Mouse (Mus musculus): ENCODE data around the gene Fxyd1. TPM values are rescaled to one million over a fixed set of nuclear protein-coding genes. Genes with fewer than 3 reads are reported as not detected.

The Fxyd1 gene
- polyA plus RNA-seq, 1 experiment from 2014 or later: 86.7 TPM

DNA sequence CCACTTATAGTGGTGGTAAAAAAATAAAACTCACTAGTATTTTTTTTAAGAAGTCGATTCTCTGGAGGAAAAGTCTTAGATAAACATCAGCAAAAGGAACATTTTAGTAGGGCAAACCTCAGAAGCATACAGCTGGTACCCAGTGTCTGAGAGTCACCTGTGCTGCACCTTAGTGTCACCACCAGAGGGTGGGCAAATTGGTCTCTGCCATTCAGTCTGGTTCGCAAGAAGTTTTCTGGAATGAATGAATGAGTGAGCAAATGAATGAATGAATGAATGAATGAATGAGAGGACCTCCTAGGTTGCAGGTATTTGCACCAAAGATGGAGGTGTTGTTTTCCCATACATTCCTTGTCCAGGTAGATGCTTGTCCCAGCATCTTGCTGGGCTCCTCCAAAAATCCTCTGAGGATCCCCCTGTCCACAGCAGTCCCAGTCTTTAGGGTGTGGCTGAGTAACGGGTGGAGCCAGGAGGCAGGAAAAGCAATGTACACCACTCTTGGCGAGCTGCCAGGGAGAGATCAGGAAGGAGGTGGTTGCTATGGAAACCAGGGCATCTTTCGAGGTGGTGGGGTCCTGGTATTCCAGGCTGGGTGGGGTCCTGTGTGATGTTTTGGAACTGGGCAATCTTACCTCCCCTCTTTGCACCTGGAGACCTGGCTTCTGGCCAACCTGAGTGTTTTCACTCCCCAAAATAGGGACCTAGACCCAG, 7.7 kb downstream of the Fxyd1 start:
- no peak overlapping the region for H3K9ac ChIP-seq (replicated peaks; ENCODE audit: low read depth, low read length)
- WGBS: 11% methylated on average over 5 of the region's 5 CpGs
- no peak for ATAC-seq (ENCODE audit: insufficient number of reproducible peaks, insufficient read depth, low FRiP score, low read depth)
- peak overlapping the region; percentile 41 for H3K4me2 ChIP-seq (replicated peaks; ENCODE audit: low read depth, low read length)
- H3K27ac ChIP-seq (ENCODE audit: low read length): no peak overlapping the region
- peaks cover 46% of the 10 kb centered on the region for H3K4me1 ChIP-seq (ENCODE audit: control insufficient read depth, insufficient read depth, low read length)
- no peaks in the 10 kb centered on the region for H3K36me3 ChIP-seq (ENCODE audit: control insufficient read depth, insufficient read depth, low read length)
- 0 out of 2 replicates have a peak overlapping the region, but pooled peaks have one; percentile 29 for H3K4me3 ChIP-seq (ENCODE audit: low read depth, low read length)
- no peaks in the 10 kb centered on the region for H3K9me3 ChIP-seq (ENCODE audit: control insufficient read depth, low read depth, low read length)
- H3K27me3 ChIP-seq (ENCODE audit: control insufficient read depth, insufficient read depth, low read length): peaks cover 24% of the 10 kb centered on the region

DNA sequence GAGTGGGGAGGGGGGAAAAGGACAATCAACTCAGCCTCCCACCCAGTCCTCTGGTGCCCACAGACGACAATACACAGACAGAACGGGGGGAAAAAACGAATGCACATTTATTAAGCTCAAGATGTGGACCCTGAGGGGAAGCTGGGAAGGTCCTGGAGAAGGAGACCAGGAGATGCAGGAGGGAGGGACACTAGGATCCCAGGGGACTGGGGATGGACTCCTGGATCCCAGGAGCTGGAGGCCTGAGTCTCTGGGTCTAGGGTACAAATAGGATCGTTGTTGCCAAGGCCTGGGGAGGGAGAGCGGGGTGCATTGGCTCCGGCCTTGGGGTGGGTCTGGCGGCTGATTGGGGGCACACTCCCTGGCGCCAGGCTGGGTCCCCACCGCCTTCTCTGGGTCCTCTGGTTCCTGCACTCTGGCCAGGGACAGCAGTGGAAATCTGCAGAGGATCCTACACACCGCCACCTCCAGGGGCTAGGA, 14.5 kb downstream of the Fxyd1 start, which contains the start of gene Fxyd5:
Gene Fxyd5, minus strand, starts transcription at position 51 of the 480 bp plus-strand sequence.
- Histone ChIP-seq H3K27ac (ENCODE audit: low read length) (no peak within 1 kb of the TSS), H3K9ac (replicated peaks; ENCODE audit: low read depth, low read length) (no peak within 1 kb of the TSS)
- 37% methylated on average over 10 of the region's 10 CpGs for WGBS

DNA sequence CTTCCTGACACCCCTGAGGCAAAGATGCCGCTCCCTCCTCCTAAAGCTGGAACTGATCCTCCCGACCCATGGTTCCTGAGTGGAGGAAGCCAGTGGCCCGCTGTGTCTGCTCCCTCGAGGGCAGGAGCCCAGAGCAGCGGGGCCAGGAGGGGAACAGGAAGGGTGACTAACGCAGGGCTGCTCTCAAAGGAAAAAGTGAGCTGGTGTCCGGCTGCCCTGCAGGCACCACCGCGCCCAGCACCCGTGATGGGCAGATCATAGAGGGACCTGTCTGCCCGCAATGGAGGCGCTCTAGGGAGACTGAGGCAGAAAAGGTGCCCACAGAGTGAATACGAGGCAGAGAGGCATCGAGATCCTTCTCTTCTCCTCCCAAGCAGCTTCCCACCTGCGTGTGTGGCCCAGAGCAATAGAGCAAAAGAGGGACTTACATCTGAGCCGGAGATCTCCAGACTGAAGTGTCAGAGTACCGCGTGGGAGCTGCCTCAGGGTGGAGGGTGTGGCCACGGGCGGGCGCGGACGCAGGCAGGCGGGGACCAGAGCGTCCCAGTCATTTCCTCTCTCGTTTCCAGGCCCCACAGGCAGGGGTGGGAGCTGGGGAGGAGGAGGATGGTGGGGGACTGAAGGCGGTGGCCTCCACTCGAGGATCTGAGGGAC, 15.2 kb downstream of the Fxyd1 start:
- Histone ChIP-seq H3K36me3 (ENCODE audit: control insufficient read depth, insufficient read depth, low read length) (no peaks in the 10 kb centered on the region), H3K27me3 (ENCODE audit: control insufficient read depth, insufficient read depth, low read length) (0 out of 2 replicates have a peak, but pooled peaks cover 12% of the 10 kb centered on the region), H3K4me3 (ENCODE audit: low read depth, low read length) (peak overlapping the region; percentile 15), H3K4me2 (replicated peaks; ENCODE audit: low read depth, low read length) (peak overlapping the region; percentile 44), H3K9me3 (ENCODE audit: control insufficient read depth, low read depth, low read length) (no peaks in the 10 kb centered on the region), H3K4me1 (ENCODE audit: control insufficient read depth, insufficient read depth, low read length) (peaks cover 7% of the 10 kb centered on the region; the same call in 1 of the 2 replicates), H3K9ac (replicated peaks; ENCODE audit: low read depth, low read length) (no peak overlapping the region), H3K27ac (ENCODE audit: low read length) (no peak overlapping the region)
- ATAC-seq (ENCODE audit: insufficient number of reproducible peaks, insufficient read depth, low FRiP score, low read depth): peak; percentile 43; the same call in 1 of the 2 replicates
- WGBS: 6% methylated on average over 27 of the region's 28 CpGs

More for the DNA sequence above, 14.5 kb downstream of the Fxyd1 start, which contains the start of gene Fxyd5:
- H3K4me2 ChIP-seq (replicated peaks; ENCODE audit: low read depth, low read length): peak within 1 kb of the TSS; percentile 44
- ATAC-seq (ENCODE audit: insufficient number of reproducible peaks, insufficient read depth, low FRiP score, low read depth): no peak
- H3K36me3 ChIP-seq (ENCODE audit: control insufficient read depth, insufficient read depth, low read length): no peaks in the 10 kb centered on the region
- 0 out of 2 replicates have a peak, but pooled peaks cover 12% of the 10 kb centered on the region for H3K27me3 ChIP-seq (ENCODE audit: control insufficient read depth, insufficient read depth, low read length)
- peak within 1 kb of the TSS; percentile 15 for H3K4me3 ChIP-seq (ENCODE audit: low read depth, low read length)
- H3K4me1 ChIP-seq (ENCODE audit: control insufficient read depth, insufficient read depth, low read length): peaks cover 7% of the 10 kb centered on the region; the same call in 1 of the 2 replicates
- no peaks in the 10 kb centered on the region for H3K9me3 ChIP-seq (ENCODE audit: control insufficient read depth, low read depth, low read length)

DNA sequence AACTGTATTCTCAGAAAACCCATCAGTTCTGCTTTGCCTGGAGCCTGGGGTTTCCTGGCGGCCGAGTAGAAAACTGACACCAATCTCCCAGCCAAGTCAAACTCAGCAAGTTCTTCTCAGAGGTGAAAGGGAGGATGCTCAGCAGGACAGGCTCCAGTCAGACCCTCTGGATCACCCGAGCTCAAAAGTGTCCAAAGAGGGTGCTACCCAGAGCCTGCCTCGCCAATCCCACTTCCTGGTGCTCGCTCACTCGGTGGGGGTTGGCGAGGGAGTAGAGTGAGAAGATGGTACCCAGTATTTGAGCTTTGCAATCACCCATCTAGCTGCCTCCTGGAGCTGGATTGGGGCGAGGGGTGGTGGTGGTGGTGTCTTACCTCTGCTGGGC, 16.0 kb downstream of the Fxyd1 start:
- no peak for ATAC-seq (ENCODE audit: insufficient number of reproducible peaks, insufficient read depth, low FRiP score, low read depth)
- peaks cover 7% of the 10 kb centered on the region; the same call in 1 of the 2 replicates for H3K4me1 ChIP-seq (ENCODE audit: control insufficient read depth, insufficient read depth, low read length)
- H3K4me3 ChIP-seq (ENCODE audit: low read depth, low read length): no peak overlapping the region
- H3K9ac ChIP-seq (replicated peaks; ENCODE audit: low read depth, low read length): no peak overlapping the region
- H3K36me3 ChIP-seq (ENCODE audit: control insufficient read depth, insufficient read depth, low read length): no peaks in the 10 kb centered on the region
- H3K27ac ChIP-seq (ENCODE audit: low read length): no peak overlapping the region
- no peaks in the 10 kb centered on the region for H3K9me3 ChIP-seq (ENCODE audit: control insufficient read depth, low read depth, low read length)
- 0 out of 2 replicates have a peak, but pooled peaks cover 12% of the 10 kb centered on the region for H3K27me3 ChIP-seq (ENCODE audit: control insufficient read depth, insufficient read depth, low read length)
- H3K4me2 ChIP-seq (replicated peaks; ENCODE audit: low read depth, low read length): no peak overlapping the region
- WGBS: 55% methylated on average over 8 of the region's 8 CpGs

DNA sequence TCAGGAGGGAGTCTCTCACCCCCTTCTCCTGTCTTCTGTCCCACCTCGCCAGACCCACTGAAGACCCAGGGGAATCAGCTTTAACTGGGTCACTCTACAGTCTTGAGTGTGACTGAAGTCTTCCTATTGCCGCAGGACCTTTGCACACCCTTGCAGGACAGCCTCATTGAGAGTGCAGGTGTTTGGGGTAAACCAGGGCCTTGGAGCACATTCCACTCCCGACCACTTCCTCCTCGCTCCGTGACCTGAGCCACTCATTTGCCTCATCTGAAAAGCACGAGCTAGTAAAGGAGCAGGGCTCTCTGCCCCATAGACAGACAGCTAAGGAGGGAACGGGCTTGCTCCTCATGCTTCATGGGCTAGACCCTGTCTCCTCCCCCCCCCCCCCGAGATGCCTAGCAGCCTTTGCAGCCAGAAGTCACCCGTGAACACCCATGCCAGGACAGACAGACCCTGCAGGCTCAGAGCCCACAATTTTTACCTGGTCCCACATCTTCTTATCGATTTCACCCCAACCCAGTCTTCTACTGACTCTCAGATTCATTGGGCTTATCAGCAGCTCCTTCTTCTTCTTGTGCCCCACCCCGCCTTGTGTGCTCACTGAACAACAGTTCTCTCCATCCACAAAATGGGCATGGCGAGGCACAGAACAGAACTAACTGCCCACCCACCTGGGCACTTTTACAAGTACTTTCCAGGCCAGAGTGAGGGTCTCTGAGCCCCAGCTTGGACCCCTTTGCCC, 16.5 kb downstream of the Fxyd1 start:
- ATAC-seq (ENCODE audit: insufficient number of reproducible peaks, insufficient read depth, low FRiP score, low read depth): no peak
- Histone ChIP-seq H3K4me2 (replicated peaks; ENCODE audit: low read depth, low read length) (no peak overlapping the region), H3K27ac (ENCODE audit: low read length) (no peak overlapping the region), H3K27me3 (ENCODE audit: control insufficient read depth, insufficient read depth, low read length) (0 out of 2 replicates have a peak, but pooled peaks cover 12% of the 10 kb centered on the region), H3K4me1 (ENCODE audit: control insufficient read depth, insufficient read depth, low read length) (peaks cover 7% of the 10 kb centered on the region; the same call in 1 of the 2 replicates), H3K4me3 (ENCODE audit: low read depth, low read length) (no peak overlapping the region), H3K9me3 (ENCODE audit: control insufficient read depth, low read depth, low read length) (no peaks in the 10 kb centered on the region), H3K9ac (replicated peaks; ENCODE audit: low read depth, low read length) (no peak overlapping the region), H3K36me3 (ENCODE audit: control insufficient read depth, insufficient read depth, low read length) (no peaks in the 10 kb centered on the region)
- WGBS: 83% methylated on average over 11 of the region's 12 CpGs

DNA sequence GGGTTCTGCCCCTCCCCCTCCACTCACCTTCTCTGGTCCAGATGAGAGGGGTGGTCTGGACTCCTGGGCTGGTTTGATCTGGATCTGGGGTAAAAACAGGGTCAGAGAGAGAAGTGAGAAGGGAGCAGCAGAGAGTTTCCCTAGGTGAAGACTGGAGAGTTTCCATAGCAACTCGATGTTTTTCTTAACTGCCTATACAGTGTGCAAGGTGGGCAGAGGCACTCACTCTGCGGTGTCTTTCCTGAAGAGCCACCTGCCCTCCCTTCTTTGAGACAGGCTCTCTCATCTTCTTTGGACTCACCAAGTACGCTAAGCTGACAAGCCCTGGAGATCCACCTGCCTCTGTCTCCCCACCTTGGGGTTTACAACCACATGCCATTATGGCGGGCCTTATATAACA, 18.0 kb downstream of the Fxyd1 start:
- ATAC-seq (ENCODE audit: insufficient number of reproducible peaks, insufficient read depth, low FRiP score, low read depth): no peak
- Histone ChIP-seq H3K27ac (ENCODE audit: low read length) (no peak overlapping the region), H3K4me2 (replicated peaks; ENCODE audit: low read depth, low read length) (no peak overlapping the region), H3K9me3 (ENCODE audit: control insufficient read depth, low read depth, low read length) (no peaks in the 10 kb centered on the region), H3K4me1 (ENCODE audit: control insufficient read depth, insufficient read depth, low read length) (peaks cover 7% of the 10 kb centered on the region; the same call in 1 of the 2 replicates), H3K4me3 (ENCODE audit: low read depth, low read length) (no peak overlapping the region), H3K9ac (replicated peaks; ENCODE audit: low read depth, low read length) (no peak overlapping the region), H3K36me3 (ENCODE audit: control insufficient read depth, insufficient read depth, low read length) (no peaks in the 10 kb centered on the region), H3K27me3 (ENCODE audit: control insufficient read depth, insufficient read depth, low read length) (0 out of 2 replicates have a peak, but pooled peaks cover 12% of the 10 kb centered on the region)
- WGBS: 82% methylated on average over 4 of the region's 4 CpGs

DNA sequence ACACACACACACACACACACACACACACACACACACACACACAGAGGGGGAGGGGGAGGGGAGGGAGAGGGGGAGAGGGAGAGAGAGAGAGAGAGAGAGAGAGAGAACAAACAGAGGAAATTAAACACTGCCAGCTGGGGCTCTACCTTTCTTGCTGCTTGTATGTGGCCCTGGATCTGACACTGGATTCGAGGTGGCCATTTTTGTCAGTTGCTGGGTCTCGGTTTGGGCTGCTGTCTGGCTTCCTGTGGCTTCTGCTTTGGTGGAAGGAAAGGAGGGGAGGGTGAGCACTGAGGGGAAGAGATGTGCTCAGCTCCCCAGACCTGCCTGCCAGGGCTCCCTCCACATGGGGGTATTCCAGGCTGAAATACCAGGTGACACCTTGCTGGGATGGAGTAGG, 19.3 kb downstream of the Fxyd1 start:
- peaks cover 7% of the 10 kb centered on the region; the same call in 1 of the 2 replicates for H3K4me1 ChIP-seq (ENCODE audit: control insufficient read depth, insufficient read depth, low read length)
- WGBS: 72% methylated on average over 2 of the region's 2 CpGs

DNA sequence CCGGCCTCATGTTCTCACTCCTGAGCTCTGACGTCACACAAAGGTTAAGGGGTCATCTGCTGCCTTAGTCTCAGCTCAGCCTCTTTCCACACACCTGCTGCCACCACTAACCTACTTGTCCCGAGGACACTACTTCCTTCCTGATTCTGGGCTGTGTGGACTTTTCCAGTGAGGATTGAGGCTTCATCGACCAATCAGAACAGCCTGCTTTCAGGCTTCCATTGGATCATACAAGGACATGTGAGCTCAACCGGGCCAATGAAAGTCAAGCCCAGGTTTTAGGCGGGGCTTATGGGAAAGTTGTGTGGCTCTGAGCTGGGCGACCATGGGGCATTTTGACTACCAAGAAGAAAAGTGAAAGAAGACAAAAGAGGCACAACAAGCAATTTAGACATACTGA, 20.1 kb downstream of the Fxyd1 start:
- peaks cover 5% of the 10 kb centered on the region; the same call in 1 of the 2 replicates for H3K4me1 ChIP-seq (ENCODE audit: control insufficient read depth, insufficient read depth, low read length)
- ATAC-seq (ENCODE audit: insufficient number of reproducible peaks, insufficient read depth, low FRiP score, low read depth): no peak
- WGBS: 82% methylated on average over 7 of the region's 7 CpGs
- no peak overlapping the region for H3K4me2 ChIP-seq (replicated peaks; ENCODE audit: low read depth, low read length)
- H3K27ac ChIP-seq (ENCODE audit: low read length): no peak overlapping the region
- H3K4me3 ChIP-seq (ENCODE audit: low read depth, low read length): no peak overlapping the region
- H3K27me3 ChIP-seq (ENCODE audit: control insufficient read depth, insufficient read depth, low read length): 0 out of 2 replicates have a peak, but pooled peaks cover 4% of the 10 kb centered on the region
- no peaks in the 10 kb centered on the region for H3K9me3 ChIP-seq (ENCODE audit: control insufficient read depth, low read depth, low read length)
- no peaks in the 10 kb centered on the region for H3K36me3 ChIP-seq (ENCODE audit: control insufficient read depth, insufficient read depth, low read length)
- no peak overlapping the region for H3K9ac ChIP-seq (replicated peaks; ENCODE audit: low read depth, low read length)

More for the DNA sequence above, 19.3 kb downstream of the Fxyd1 start:
- no peak overlapping the region for H3K4me2 ChIP-seq (replicated peaks; ENCODE audit: low read depth, low read length)
- no peak overlapping the region for H3K9ac ChIP-seq (replicated peaks; ENCODE audit: low read depth, low read length)
- no peaks in the 10 kb centered on the region for H3K9me3 ChIP-seq (ENCODE audit: control insufficient read depth, low read depth, low read length)
- H3K4me3 ChIP-seq (ENCODE audit: low read depth, low read length): no peak overlapping the region
- no peak for ATAC-seq (ENCODE audit: insufficient number of reproducible peaks, insufficient read depth, low FRiP score, low read depth)
- H3K27me3 ChIP-seq (ENCODE audit: control insufficient read depth, insufficient read depth, low read length): 0 out of 2 replicates have a peak, but pooled peaks cover 5% of the 10 kb centered on the region
- no peak overlapping the region for H3K27ac ChIP-seq (ENCODE audit: low read length)
- no peaks in the 10 kb centered on the region for H3K36me3 ChIP-seq (ENCODE audit: control insufficient read depth, insufficient read depth, low read length)
